In genomic region chr3:52401162-52401928, GRCm38 (mm10) we compare ENCODE assay signal across 8 mouse cellular contexts.
A peak's percentile ranks its signal among the peaks of the same experiment; 100 is the strongest.
DNase-seq lines count a peak whose midpoint lies in the region; ATAC-seq and TF ChIP-seq lines count a peak whose summit lies in the region.

No protein-coding gene starts in this region.

- WGBS in bone marrow, adult 2 months, result 9% methylated on average over 26 of the region's 26 CpGs
- 2% methylated on average over 25 of the region's 26 CpGs for WGBS in hindbrain, embryonic 11.5 days
- WGBS in lung, embryonic 14.5 days, result 1% methylated on average over 26 of the region's 26 CpGs

- ATAC-seq in hindbrain, embryonic 11.5 days (ENCODE audit: low FRiP score), result peak; percentile 65
- ATAC-seq in lung, embryonic 14.5 days (ENCODE audit: insufficient read depth), result peak; percentile 89

- H3K27me3 ChIP-seq in hindbrain, embryonic 11.5 days (ENCODE audit: control insufficient read depth, insufficient read depth, low read length), result no peaks in the 10 kb centered on the region
- no peaks in the 10 kb centered on the region for H3K27me3 ChIP-seq in lung, embryonic 14.5 days (ENCODE audit: insufficient read depth, low read length)

- DNase-seq in CD4-positive helper T cell, adult 2 months (ENCODE audit: low read depth, low spot score), result peak; percentile 64
- peak; percentile 19 to 47 for DNase-seq in frontal cortex, postnatal 14 days (ENCODE audit: low spot score in 2 of 2)
- DNase-seq in hindbrain, embryonic 11.5 days (ENCODE audit: low spot score), result peak; percentile 61
- peak; percentile 20 for DNase-seq in layer of hippocampus, adult 9-11 months
- peak; percentile 78 for DNase-seq in lung, embryonic 14.5 days
- peak; percentile 55 for DNase-seq in ovary, adult 18-20 months (ENCODE audit: low spot score)
- peak; percentile 68 for DNase-seq in thymus, postnatal 14 days

- no peak overlapping the region for H3K4me3 ChIP-seq in bone marrow, adult 2 months (replicated peaks; ENCODE audit: control insufficient read depth, low read depth, low read length)
- H3K4me3 ChIP-seq in hindbrain, embryonic 11.5 days (ENCODE audit: low read depth, low read length), result peak overlapping the region; percentile 17
- H3K4me3 ChIP-seq in lung, embryonic 14.5 days (ENCODE audit: low read depth, low read length), result peak overlapping the region; percentile 27

- peaks cover 2% of the 10 kb centered on the region; the same call in 1 of the 2 replicates for H3K4me1 ChIP-seq in bone marrow, adult 2 months (ENCODE audit: control insufficient read depth, insufficient read depth, low read length)
- no peaks in the 10 kb centered on the region for H3K4me1 ChIP-seq in hindbrain, embryonic 11.5 days (replicated peaks; ENCODE audit: control insufficient read depth, insufficient read depth, low read length)
- H3K4me1 ChIP-seq in lung, embryonic 14.5 days (ENCODE audit: insufficient read depth), result peaks cover 10% of the 10 kb centered on the region

- TF ChIP-seq POLR2A in bone marrow, adult 2 months (IDR thresholded peaks at IDR 0.05; ENCODE audit: borderline replicate concordance, control insufficient read depth, low read depth, low read length), result no peak; the same call in 1 of the 2 replicates

- no peaks in the 10 kb centered on the region for H3K9me3 ChIP-seq in hindbrain, embryonic 11.5 days (ENCODE audit: control insufficient read depth, low read length)
- no peaks in the 10 kb centered on the region for H3K9me3 ChIP-seq in lung, embryonic 14.5 days (ENCODE audit: low read depth, low read length)

- peak overlapping the region; percentile 32; the same call in 1 of the 2 replicates for H3K9ac ChIP-seq in hindbrain, embryonic 11.5 days (ENCODE audit: low read depth, low read length)
- H3K9ac ChIP-seq in lung, embryonic 14.5 days, result peak overlapping the region; percentile 41

- H3K27ac ChIP-seq in bone marrow, adult 2 months (ENCODE audit: control insufficient read depth, insufficient read depth, low read depth, low read length, poor library complexity), result peak overlapping the region; percentile 22; the same call in 1 of the 2 replicates
- no peak overlapping the region for H3K27ac ChIP-seq in hindbrain, embryonic 11.5 days (ENCODE audit: low read depth, low read length)
- H3K27ac ChIP-seq in lung, embryonic 14.5 days (ENCODE audit: low read depth), result peak overlapping the region; percentile 56; the same call in 1 of the 2 replicates

- no peaks in the 10 kb centered on the region for H3K36me3 ChIP-seq in hindbrain, embryonic 11.5 days (ENCODE audit: control insufficient read depth, insufficient read depth, low read length)
- no peaks in the 10 kb centered on the region for H3K36me3 ChIP-seq in lung, embryonic 14.5 days (ENCODE audit: insufficient read depth)

- H3K4me2 ChIP-seq in hindbrain, embryonic 11.5 days (replicated peaks; ENCODE audit: low read depth, low read length), result peak overlapping the region; percentile 36
- H3K4me2 ChIP-seq in lung, embryonic 14.5 days, result peak overlapping the region; percentile 63

- no peak for TF ChIP-seq CTCF in bone marrow, adult 2 months (IDR thresholded peaks at IDR 0.05; ENCODE audit: control insufficient read depth, insufficient read depth, low read length)
- TF ChIP-seq CTCF in lung, embryonic 14.5 days (IDR thresholded peaks at IDR 0.05; ENCODE audit: low read depth), result peak; percentile 21

Comparison
In these comparisons a context has a peak if more than half of its experiments do, and no peak if none do; other contexts are left out.
1. DNase-seq: peak in every context shown above with its lines; median percentile 78 in lung, embryonic 14.5 days; 68 in thymus, postnatal 14 days; 64 in CD4-positive helper T cell, adult 2 months; 61 in hindbrain, embryonic 11.5 days; 55 in ovary, adult 18-20 months; 33 in frontal cortex, postnatal 14 days; 20 in layer of hippocampus, adult 9-11 months.